Mouse (Mus musculus): ENCODE results near the gene S100a16.

- TF ChIP-seq POLR2AphosphoS2 (IDR thresholded peaks at IDR 0.05; ENCODE audit: insufficient read length, low read depth) (no peak), CEBPB (IDR thresholded peaks at IDR 0.05; ENCODE audit: insufficient read depth, poor library complexity, severe bottlenecking) (no peak)
Observed at GRCm38 (mm10) chr3:90589390-90589789, 52.3 kb downstream of the S100a16 start.

Measured in myocyte (in vitro differentiated cells).